Mouse (Mus musculus) liver, adult (tissue): ENCODE results near the gene Hat1.

ENCODE experiments used
- GATA4 ChIP-seq: IDR thresholded peaks from 2 replicates; pipeline ENCODE4 v1.6.1; 2014; ENCODE audit warnings: mild to moderate bottlenecking, low read length; ENCODE audit not compliant: insufficient replicate concordance

Gene Hat1

DNA sequence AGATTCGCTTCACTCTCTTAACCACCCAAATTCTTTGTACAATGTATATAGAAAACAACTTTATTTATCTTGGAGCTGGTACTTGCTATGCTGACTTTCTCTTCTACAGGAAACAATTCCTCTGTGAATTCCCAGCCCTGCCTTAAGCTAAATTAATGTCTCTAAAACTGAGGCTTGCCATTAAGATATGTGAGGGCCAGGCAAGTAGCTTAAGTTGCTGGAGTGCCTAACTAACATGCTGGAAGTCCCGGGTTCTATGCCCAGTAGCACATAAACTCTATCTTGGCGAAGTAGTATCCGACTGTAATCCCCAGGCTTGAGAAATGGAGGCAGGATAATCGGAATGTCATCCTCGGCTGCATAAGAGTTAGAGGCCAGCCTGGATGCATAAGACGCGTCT is 20.7 kb upstream of the Hat1 start:
- TF ChIP-seq GATA4, result no peak

DNA sequence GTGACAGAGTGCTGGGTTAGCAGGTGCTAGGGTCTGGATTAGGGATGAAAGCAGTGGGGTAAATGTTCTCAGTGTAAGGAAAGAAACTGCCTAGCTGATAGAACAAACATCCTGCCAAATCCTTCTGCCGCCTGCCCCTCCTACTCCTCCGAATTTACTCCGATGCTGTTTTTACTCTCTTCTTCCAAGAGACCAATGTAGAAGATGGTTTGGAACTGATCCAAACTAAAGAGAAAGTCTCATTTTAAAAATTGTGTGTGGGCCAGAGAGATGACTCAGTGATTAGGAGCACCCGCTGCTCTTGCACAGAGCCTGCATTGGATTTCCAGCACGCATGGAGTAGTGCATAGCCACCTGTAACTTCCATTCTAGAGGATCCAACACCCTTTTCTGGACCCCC is 17.0 kb upstream of the Hat1 start:
- no peak for TF ChIP-seq GATA4

DNA sequence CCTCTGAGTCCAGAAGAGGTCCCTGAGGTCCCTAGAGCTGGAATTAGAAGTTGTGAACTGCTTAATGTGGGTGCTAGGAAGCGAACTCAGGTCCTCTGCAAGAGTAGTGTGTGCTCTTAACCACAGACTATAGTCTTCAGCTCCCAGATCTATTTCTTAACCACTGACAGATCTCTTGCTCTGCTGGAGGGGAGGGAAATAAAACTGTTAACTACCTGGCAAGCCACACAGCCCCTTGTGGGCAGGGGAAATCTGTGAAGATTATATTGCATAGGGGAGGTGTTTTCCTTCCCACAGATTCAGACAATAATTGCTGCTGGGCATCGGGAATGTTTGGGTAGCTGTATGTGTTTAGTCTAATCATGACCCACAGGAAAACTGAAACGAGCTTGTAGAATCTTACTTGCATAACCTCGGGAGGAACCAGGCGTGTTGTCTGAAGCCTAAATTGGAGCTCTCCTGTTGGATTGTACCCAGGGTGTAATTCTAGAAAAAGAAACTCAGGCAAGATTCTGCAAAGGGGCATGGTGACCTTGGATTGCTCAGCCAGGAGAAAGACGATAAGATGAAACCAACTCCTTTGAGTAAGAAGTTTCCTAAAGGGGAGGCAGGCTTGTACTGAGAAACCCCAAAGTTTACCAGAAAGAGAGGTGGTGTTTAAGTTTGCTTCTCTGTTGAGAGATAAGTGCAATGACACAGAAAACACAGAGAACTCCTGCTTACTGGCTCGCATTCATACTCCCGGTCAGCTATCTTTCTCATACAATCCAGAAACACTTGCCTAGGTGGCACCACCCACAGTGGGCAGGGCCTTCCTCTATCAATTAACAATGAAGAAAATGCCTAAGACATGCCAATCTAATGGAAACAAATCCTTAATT is 14.2 kb upstream of the Hat1 start:
- no peak for TF ChIP-seq GATA4

DNA sequence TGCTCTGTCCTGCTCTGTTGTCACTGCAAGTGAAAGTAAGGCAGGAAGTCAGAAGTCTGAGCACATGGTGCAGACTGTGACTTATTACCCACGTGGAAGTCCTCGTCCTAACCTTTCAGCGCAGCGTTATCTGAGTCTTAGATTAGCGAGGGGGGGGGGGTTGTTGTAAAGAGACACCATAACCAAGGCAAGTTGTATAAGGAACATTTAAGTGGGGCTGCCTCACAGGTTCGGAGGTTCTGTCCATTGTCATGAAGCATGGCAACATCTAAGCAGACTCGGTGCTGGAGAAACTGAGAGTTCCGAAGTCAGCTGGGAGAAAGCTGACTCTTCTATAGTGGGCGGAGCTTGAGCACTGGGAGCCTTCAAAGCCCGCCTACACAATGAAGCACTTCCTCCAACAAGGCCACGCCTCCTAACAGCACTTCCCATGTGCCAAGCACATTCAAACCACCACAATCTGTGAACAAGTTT is 12.3 kb upstream of the Hat1 start:
- TF ChIP-seq GATA4, result 0 out of 2 replicates have a peak, but pooled peaks have one; percentile 18

DNA sequence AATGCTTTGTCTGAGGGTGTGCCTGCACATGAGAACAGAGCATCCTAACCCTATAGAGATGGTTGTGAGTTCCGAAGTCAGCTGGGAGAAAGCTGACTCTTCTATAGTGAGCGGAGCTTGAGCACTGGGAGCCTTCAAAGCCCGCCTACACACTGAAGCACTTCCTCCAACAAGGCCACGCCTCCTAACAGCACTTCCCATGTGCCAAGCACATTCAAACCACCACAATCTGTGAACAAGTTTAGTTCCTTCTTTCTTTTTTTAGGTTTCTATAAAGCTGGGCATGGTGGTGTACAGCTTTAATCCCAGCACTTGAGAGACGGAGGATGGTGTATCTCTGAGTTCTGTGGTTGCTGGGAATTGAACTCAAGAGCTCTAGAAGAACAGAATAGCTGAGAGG is 11.3 kb upstream of the Hat1 start:
- TF ChIP-seq GATA4, result no peak

DNA sequence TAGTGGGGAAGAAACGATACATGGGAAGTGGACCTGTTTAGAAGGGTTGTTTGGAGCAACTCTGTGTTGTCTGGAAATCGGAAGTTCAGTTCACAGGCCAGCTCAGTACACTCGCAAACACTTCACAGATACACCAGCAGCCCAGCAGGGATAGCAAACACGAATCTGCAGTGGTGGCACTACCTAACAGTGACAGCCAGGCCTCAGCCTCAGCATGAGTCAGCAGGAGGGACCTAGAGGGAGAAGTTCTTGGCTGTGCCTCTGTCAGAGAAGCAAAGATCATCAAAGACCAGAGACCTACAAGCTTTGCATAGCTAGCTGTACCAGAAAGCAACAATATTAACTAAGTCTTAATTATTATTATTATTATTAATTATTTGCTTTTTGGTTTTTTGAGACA is 6.8 kb upstream of the Hat1 start:
- no peak for TF ChIP-seq GATA4

DNA sequence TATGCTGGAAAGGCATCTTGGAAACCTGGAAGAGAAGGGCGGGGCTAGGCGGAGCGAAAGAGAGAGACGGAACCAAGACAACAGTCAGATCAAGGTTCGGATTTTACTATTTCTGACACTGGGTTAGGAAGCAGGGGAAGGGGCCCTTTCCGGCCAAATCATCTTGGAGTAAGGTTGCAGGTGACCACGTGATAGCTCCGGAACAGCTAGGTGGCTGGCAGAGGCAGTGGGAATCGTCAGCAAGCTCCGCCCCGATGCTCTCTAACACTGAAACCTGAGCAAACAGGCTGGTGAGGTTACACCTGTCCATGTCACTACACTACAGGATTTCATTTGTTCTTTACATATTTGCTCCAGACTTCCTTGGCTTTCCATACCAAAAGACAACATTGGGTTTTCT is 4.9 kb upstream of the Hat1 start:
- no peak for TF ChIP-seq GATA4

DNA sequence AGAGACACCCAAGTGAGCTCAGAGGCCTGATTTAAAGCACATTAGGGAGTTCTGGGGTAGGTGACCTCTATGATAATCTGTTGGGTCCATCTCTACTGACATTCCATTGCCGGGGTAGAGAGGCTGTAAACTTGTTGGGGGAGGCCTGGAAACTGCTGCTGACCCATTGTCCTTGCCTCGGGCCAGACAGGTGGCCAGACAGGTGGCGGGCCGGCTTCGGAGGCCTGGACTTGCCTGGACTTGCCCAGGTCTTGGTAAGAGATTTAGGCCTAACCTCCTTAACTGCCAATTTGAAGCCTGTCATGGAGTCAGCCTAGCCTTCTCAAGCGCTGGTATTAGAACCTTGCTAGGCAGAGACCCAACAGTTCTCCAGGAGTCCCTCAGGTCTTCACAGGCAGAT is 992 bp upstream of the Hat1 start:
- TF ChIP-seq GATA4, result no peak

DNA sequence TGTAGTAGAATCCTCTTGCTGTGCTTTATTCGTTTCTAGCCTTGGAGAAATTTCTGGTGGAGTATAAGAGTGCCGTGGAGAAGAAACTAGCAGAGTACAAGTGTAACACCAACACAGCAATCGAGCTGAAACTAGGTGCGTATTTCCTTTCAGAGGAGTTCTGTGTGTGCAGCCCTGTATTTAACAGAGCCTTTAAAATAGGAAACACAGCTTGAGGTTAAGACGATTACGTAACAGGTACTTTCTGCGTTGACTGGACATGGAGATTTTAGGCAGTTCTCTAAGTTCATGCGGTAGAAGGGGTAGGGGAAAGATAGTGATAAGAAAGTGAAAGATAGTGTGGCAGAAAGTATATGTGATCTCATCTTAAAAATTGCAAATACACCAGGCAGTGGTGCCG is 1.1 kb downstream of the Hat1 start:
- TF ChIP-seq GATA4, result no peak

DNA sequence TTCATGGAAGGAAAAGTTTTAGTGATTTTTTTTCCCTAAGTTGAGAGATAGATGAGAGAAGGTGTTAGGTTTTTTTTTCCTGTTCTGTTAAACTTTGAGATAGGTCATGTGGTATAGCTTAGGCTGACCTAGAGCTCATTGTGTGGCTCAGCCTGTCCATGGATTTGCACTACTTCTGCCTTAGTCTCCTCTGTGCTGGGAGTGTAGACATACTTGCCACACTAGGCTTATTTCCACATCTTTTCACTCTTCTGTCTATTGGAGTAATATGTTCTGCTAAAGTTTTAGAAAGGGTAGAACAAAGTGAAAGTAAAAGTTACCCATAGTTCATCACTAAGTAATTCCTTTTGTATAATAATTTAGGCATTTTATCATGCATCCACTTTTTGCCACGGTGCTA is 16.9 kb downstream of the Hat1 start:
- no peak for TF ChIP-seq GATA4

DNA sequence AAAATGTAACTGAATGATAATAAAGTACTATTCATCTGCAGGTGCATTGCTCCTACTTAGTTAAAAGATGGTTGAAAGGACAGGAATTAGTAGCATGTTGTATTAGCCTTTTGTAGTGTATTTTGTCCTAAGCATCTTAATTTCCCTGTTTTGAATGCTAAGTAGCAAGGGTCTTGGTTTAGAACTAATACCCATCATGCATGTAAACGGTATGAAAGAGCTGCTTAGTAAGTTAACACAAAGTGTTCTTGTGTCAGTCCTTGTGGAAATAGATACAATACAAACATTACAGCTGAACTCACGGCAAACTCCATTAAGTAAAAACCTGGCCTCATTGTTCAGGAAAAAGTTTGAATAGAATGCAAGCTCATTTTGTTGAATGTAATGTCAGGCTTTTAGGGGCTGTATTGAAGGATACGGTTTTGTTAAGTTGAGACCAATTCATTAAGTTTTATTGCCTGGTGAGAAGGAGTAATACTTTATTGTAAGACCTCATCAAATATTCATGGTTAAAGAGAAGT is 30.1 kb downstream of the Hat1 start:
- TF ChIP-seq GATA4, result no peak

DNA sequence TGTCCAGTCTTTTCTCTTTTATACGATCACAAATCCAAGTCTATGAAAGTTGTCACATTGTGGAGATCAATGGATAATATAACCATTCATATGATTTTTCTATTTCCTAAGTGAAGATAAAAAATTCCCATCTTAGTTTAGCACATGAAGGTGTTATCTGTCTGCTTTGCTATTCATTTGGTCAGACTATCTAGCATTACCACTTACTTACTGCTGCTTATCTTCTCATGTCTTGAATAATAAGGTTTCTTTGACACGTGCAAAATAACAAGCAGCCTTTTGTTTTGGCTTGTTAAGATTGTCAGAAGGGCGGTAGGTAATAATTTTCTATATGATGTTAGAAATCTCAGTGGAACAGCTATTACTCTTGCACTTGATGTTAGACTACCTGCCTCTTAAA is 30.6 kb downstream of the Hat1 start:
- TF ChIP-seq GATA4, result no peak

DNA sequence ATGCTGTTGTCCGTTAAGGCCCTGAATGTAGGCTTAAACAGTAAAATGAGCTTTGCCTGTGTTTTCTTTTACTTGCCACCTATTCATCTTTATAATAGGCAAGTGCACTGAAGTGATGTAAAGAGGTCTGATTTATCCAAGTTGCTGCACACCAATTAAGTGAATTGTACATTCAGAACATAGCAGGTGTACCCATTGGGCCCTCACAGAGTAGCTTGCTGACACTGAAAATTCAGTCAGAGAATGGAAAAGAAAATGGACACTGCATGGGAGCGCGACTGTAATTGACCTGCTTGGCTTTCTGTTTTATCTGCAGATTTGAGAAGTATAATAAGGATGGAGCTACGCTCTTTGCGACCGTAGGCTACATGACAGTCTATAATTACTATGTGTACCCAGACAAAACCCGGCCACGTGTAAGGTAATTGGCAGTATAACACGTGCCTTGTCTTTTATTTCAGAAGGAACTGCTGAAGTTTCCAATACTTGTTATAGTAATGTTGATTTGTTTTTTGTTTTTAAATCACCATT is 32.2 kb downstream of the Hat1 start:
- TF ChIP-seq GATA4, result no peak

DNA sequence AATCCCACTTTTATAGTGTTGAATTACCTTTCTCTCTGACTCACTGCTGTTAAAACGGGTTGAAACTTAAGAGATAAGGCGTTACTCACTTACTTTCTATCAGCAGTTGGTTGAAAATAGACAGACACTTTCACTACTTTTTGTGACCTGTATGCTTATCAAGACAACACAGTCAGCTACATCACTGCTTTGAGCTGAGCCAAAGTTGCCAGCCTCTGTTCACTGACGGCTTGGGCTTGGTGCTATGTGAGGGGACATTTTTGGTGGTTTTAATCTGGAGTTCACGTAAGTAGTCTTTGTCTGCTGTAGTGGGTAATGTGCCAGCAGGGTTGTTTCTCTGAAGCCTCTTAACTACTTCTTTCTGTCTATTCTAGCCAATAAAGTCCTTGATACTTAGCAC is 35.8 kb downstream of the Hat1 start:
- TF ChIP-seq GATA4, result no peak

DNA sequence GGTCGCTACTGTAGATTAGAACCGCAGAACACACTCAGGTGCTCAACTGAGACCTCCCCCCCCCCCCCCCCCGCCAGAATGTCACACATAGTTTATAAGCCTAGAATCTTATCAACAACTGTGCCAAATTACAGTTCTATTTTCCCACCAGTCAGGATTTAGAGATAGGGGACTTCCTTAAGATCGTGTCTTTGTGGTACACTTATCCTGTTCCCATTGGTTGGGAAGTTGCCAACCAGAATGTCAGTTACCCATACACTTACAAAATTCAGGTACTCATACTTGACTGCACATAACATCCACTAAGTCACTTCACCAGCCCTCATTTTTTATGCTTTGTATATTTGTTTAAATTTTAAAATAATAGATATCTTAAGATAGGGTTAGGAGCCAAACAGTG is 46.7 kb downstream of the Hat1 start:
- TF ChIP-seq GATA4, result no peak

DNA sequence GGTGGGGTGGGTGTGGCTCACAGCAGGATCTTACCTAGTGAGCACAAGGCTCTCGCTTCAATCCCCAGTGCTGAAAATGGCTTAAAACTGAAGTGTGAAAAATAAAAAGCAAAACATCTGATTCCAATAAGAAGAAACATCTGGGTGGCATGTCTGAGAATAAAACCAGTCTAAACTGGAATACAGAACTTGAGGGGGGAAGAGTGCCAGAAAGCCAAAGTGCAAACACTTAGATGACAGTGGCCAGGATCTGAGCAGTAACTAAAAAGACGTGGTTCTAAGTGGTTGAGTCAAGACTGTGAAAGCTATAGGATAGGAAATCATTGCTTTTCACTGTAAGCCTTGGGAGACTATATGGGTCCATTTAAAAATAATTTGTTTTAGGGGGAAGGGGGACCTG is 54.6 kb downstream of the Hat1 start:
- no peak for TF ChIP-seq GATA4
